Mouse (Mus musculus) liver, adult 2 months (tissue): ENCODE measurements around the gene Cntnap5a.

Source experiments
- CTCF ChIP-seq: fragments of 200-500 bp; IDR thresholded peaks from 2 replicates; pipeline ENCODE4 v1.5.1; 2011; ENCODE audit warnings: low read depth, low read length, control low read depth
- POLR2A ChIP-seq: fragments of 200-500 bp; IDR thresholded peaks from 2 replicates; pipeline ENCODE4 v1.6.1; 2011; ENCODE audit warnings: low read length, control low read depth; ENCODE audit not compliant: insufficient read depth; ENCODE audit errors: extremely low read depth

GRCm38 (mm10) chr1:116366171-116366570 is 681.6 kb downstream of the Cntnap5a start:
- no peak for TF ChIP-seq POLR2A
- no peak for TF ChIP-seq CTCF
